Mouse (Mus musculus) adrenal gland, postnatal 10 days (tissue): ENCODE results near the gene Ppp1r26. TPM values are rescaled to one million over a fixed set of nuclear protein-coding genes. Genes with fewer than 3 reads are reported as not detected.
"Not testable (repeated sequence)": the region's sequence is repeated elsewhere in the genome, so short reads cannot be mapped to it uniquely, and the experiment has no call there.

Experiments
- DNase-seq: peaks from one replicate; pipeline ENCODE4 v3.0.0; 2021; ENCODE audit warnings: mixed read lengths
- total RNA-seq, 2 experiments: library from RNA; stranded (reverse); gene quantifications; 2 replicates each; pipeline ENCODE4 v1.2.3; 2021

Ppp1r26 gene
- total RNA-seq, 2 experiments from 2014 or later, result 5.3 to 7.4 TPM

- no peak for DNase-seq
Measured at GRCm38 (mm10) chr2:28445082-28445481, 1.5 kb upstream of the Ppp1r26 start.

- DNase-seq, result no peak
Measured at GRCm38 (mm10) chr2:28446181-28446514, 452 bp upstream of the Ppp1r26 start.

GRCm38 (mm10) chr2:28447315-28447670 lies 693 bp downstream of the Ppp1r26 start:
- no peak for DNase-seq

GRCm38 (mm10) chr2:28451663-28452062 lies 5.1 kb downstream of the Ppp1r26 start:
- DNase-seq, result no peak

GRCm38 (mm10) chr2:28453539-28453938 lies 6.9 kb downstream of the Ppp1r26 start:
- DNase-seq, result no peak

GRCm38 (mm10) chr2:28456616-28457015 lies 10.0 kb downstream of the Ppp1r26 start:
- no peak for DNase-seq

- peak; percentile 65 for DNase-seq
Measured at GRCm38 (mm10) chr2:28463919-28464318, 17.3 kb downstream of the Ppp1r26 start.

- no peak for DNase-seq
Measured at GRCm38 (mm10) chr2:28464919-28465318, 18.3 kb downstream of the Ppp1r26 start.

- peak; percentile 86 for DNase-seq
Measured at GRCm38 (mm10) chr2:28465836-28466518, 19.4 kb downstream of the Ppp1r26 start, which contains the start of gene 1700007K13Rik. Gene 1700007K13Rik, minus strand, starts transcription at chr2:28466332.

- peak; percentile 94 for DNase-seq
Measured at GRCm38 (mm10) chr2:28467860-28468485, 21.4 kb downstream of the Ppp1r26 start, which contains the start of gene Mrps2. Gene Mrps2, plus strand, starts transcription at chr2:28468066.

- DNase-seq, result peak; percentile 33
Measured at GRCm38 (mm10) chr2:28468486-28469225, 22.1 kb downstream of the Ppp1r26 start.

- no peak for DNase-seq
Measured at GRCm38 (mm10) chr2:28469461-28469860, 22.9 kb downstream of the Ppp1r26 start.

GRCm38 (mm10) chr2:28470591-28470990 lies 24.0 kb downstream of the Ppp1r26 start:
- DNase-seq, result no peak

- not testable (repeated sequence) for DNase-seq
Measured at GRCm38 (mm10) chr2:28472011-28472410, 25.4 kb downstream of the Ppp1r26 start.

GRCm38 (mm10) chr2:28477993-28478392 lies 31.4 kb downstream of the Ppp1r26 start:
- DNase-seq, result not testable (repeated sequence)

GRCm38 (mm10) chr2:28479208-28480204 lies 32.9 kb downstream of the Ppp1r26 start:
- no peak for DNase-seq

- DNase-seq, result no peak
Measured at GRCm38 (mm10) chr2:28483861-28484260, 37.3 kb downstream of the Ppp1r26 start.

- no peak for DNase-seq
Measured at GRCm38 (mm10) chr2:28494521-28494920, 47.9 kb downstream of the Ppp1r26 start.

GRCm38 (mm10) chr2:28495207-28495756 lies 48.7 kb downstream of the Ppp1r26 start:
- peak; percentile 49 for DNase-seq

- DNase-seq, result no peak
Measured at GRCm38 (mm10) chr2:28495801-28496595, 49.4 kb downstream of the Ppp1r26 start.

GRCm38 (mm10) chr2:28496671-28497070 lies 50.1 kb downstream of the Ppp1r26 start, which contains the start of gene Gbgt1:
Gene Gbgt1, plus strand, starts transcription at chr2:28496891.
- no peak for DNase-seq
